Mouse (Mus musculus): ENCODE data around the gene Alms1. TPM values are rescaled to one million over a fixed set of nuclear protein-coding genes. Genes with fewer than 3 reads are reported as not detected.

The Alms1 gene
- polyA plus RNA-seq (2015; fragmentation: Illumina TruSeq; extraction: RNeasy Lipid Tissue Mini Kit (QIAGEN cat#74804); ENCODE audit: insufficient read depth, low replicate concordance) = 4.6 TPM

DNA sequence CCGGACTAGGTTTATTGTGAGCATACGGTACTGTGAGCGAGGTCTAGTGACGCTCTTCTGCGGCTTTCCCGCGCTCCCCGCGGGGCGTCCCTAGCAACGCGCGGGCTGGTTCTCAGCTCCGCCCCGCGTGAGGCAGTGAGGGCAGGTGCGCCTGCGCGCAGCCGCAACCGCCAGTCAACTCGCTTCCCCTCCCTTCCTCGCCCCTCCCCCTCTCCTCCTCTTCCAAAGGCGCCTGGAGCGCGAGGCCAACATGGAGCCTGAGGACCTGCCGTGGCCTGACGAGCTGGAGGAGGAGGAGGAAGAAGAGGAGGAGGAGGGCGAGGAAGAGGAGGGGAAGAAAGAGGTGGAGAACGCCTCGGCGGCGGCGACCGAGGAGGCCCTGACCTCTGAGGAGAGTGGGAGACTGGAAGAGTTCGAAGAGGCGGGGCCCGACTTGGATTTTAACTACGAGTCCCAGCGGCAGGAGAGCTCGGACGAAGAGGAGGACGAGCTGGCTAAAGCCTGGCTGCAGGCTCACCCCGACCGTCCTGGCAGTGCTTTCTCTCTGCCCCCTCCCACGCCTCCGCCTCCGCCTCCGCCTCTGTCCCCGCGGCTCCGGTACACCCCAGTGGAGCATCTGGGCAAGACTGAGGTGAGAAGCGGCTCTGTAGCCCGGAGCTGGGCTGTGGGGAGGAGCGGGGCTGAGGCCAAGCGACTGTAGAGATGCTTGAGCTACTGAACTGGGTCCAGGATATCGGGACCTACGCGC lies at the start of gene Alms1:
Gene Alms1 (plus strand): TSS at position 136 of the 748 bp plus-strand sequence.

DNA sequence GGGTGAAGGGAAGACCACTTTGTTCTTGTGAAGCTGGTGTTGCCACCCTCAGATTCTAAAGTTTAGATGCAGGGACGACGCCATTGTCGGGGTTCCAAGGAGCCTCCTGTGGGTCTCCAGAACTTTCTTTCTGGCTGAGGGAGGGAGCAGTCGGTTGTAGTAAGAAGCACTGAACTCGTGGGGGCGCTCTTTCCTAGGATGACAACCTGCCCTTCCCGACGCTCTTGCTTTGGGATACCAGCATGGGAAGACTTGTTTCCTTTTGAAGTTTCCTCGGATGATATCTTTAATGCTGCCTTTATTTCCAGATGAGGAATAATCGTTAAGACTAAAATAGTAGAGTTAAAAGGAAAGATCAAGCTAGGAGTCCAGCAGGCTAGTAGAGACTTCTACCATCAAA lies 125.8 kb downstream of the Alms1 start, which contains the start of gene Nat8f7:
Gene Nat8f7 (minus strand): TSS at position 101 of the 400 bp plus-strand sequence.

Other genes with a start within 250 kb of the Alms1 start
- gene Rab11fip5, start 212.9 kb upstream of the Alms1 start, polyA plus RNA-seq (2015; fragmentation: Illumina TruSeq; extraction: RNeasy Lipid Tissue Mini Kit (QIAGEN cat#74804); ENCODE audit: insufficient read depth, low replicate concordance) = 6.2 TPM
- gene Noto, start 163.6 kb upstream of the Alms1 start, polyA plus RNA-seq (2015; fragmentation: Illumina TruSeq; extraction: RNeasy Lipid Tissue Mini Kit (QIAGEN cat#74804); ENCODE audit: insufficient read depth, low replicate concordance) = not detected
- gene Smyd5, start 155.5 kb upstream of the Alms1 start, polyA plus RNA-seq (2015; fragmentation: Illumina TruSeq; extraction: RNeasy Lipid Tissue Mini Kit (QIAGEN cat#74804); ENCODE audit: insufficient read depth, low replicate concordance) = 29.0 TPM
- 142 TPM for gene Cct7, start 136.0 kb upstream of the Alms1 start, polyA plus RNA-seq (2015; fragmentation: Illumina TruSeq; extraction: RNeasy Lipid Tissue Mini Kit (QIAGEN cat#74804); ENCODE audit: insufficient read depth, low replicate concordance)
- gene Pradc1, start 135.6 kb upstream of the Alms1 start, polyA plus RNA-seq (2015; fragmentation: Illumina TruSeq; extraction: RNeasy Lipid Tissue Mini Kit (QIAGEN cat#74804); ENCODE audit: insufficient read depth, low replicate concordance) = 13.9 TPM
- gene Fbxo41, start 84.5 kb upstream of the Alms1 start, polyA plus RNA-seq (2015; fragmentation: Illumina TruSeq; extraction: RNeasy Lipid Tissue Mini Kit (QIAGEN cat#74804); ENCODE audit: insufficient read depth, low replicate concordance) = not detected
- gene Egr4, start 73.9 kb upstream of the Alms1 start, polyA plus RNA-seq (2015; fragmentation: Illumina TruSeq; extraction: RNeasy Lipid Tissue Mini Kit (QIAGEN cat#74804); ENCODE audit: insufficient read depth, low replicate concordance) = not detected
- not detected for gene Nat8f7, start 125.7 kb downstream of the Alms1 start, polyA plus RNA-seq (2015; fragmentation: Illumina TruSeq; extraction: RNeasy Lipid Tissue Mini Kit (QIAGEN cat#74804); ENCODE audit: insufficient read depth, low replicate concordance)
- gene Nat8f3, start 178.2 kb downstream of the Alms1 start, polyA plus RNA-seq (2015; fragmentation: Illumina TruSeq; extraction: RNeasy Lipid Tissue Mini Kit (QIAGEN cat#74804); ENCODE audit: insufficient read depth, low replicate concordance) = 3.3 TPM
- not detected for gene Nat8f6, start 233.4 kb downstream of the Alms1 start, polyA plus RNA-seq (2015; fragmentation: Illumina TruSeq; extraction: RNeasy Lipid Tissue Mini Kit (QIAGEN cat#74804); ENCODE audit: insufficient read depth, low replicate concordance)
- 0.26 TPM for gene Nat8f5, start 233.4 kb downstream of the Alms1 start, polyA plus RNA-seq (2015; fragmentation: Illumina TruSeq; extraction: RNeasy Lipid Tissue Mini Kit (QIAGEN cat#74804); ENCODE audit: insufficient read depth, low replicate concordance)
- 0.22 TPM for gene Nat8, start 244.6 kb downstream of the Alms1 start, polyA plus RNA-seq (2015; fragmentation: Illumina TruSeq; extraction: RNeasy Lipid Tissue Mini Kit (QIAGEN cat#74804); ENCODE audit: insufficient read depth, low replicate concordance)

Measured in spleen, adult 10 weeks (tissue).